Mouse (Mus musculus) bone marrow, adult 2 months (tissue): ENCODE results near the gene Vsig2.

Experiments
- CTCF ChIP-seq: fragments of 200-500 bp; IDR thresholded peaks from 2 replicates; pipeline ENCODE4 v1.5.1; 2011; ENCODE audit warnings: low read length, control low read depth; ENCODE audit not compliant: control insufficient read depth, insufficient read depth
- POLR2A ChIP-seq: fragments of 200-500 bp; IDR thresholded peaks from 2 replicates; pipeline ENCODE4 v1.6.1; 2011; ENCODE audit warnings: low read depth, mild to moderate bottlenecking, control low read depth, low read length, borderline replicate concordance; ENCODE audit not compliant: control insufficient read depth

DNA sequence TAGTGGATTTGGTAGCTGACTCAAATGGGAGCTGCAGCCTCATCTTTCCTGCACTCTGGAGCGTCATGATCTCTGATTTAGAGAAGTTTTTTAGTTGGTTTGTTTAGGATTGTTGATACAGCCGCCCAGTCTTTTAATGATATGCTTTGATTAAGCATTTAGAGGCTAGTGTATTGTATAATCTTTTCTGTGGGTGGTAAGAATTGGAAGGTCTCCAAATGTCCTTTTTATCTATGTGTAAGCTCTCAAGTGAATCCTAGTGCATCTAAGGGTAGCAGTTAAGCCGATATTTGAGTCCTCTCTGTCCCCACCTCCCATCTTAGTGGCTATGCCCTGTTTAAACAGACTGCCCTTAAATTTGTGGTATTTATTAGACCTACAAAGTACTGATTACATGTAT lies 24.6 kb upstream of the Vsig2 start:
- TF ChIP-seq CTCF (no peak), POLR2A (no peak)
